ENCODE assay signal across 8 mouse cellular contexts in the genomic region with DNA sequence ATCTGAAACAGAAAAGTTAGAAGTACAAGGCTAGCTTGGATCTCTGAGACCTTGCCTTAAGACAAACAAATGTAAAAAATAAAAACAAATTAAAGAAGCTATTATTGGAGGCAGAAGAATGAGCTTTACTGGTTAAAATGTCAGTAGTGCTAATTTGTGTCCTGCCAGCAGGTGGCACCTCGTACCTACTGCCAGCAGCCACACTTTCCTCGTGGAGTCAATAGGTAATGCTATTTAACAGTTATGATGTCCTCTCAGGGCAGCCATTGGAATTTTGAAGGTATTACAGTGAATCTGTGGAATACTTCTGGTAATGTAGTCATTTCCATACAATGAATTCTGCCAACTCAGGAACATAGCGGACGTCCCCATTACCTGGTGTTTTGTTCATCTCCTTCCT.
DNase-seq lines count a peak whose midpoint lies in the region.

No protein-coding gene starts in this region.

- DNase-seq in heart, postnatal 10 days: peak; percentile 68 to 78
- DNase-seq in heart, postnatal 25 days (ENCODE audit: low spot score): no peak
- peak; percentile 78 for DNase-seq in NIH3T3 (ENCODE audit: low read depth)
- peak; percentile 53 to 70 for DNase-seq in cerebellum, postnatal 25 days
- peak; percentile 47 to 55 for DNase-seq in heart, postnatal 36 days
- DNase-seq in layer of hippocampus, postnatal 25 days (ENCODE audit: extremely low spot score in 1 of 2, low spot score in 1 of 2): peak; percentile 40 to 67
- DNase-seq in mesoderm, embryonic 11.5 days (ENCODE audit: low read depth, low spot score): peak; percentile 57
- DNase-seq in spleen, postnatal 4 days (ENCODE audit: low spot score in 2 of 2): peak; percentile 34 to 69

- intact Hi-C loops in heart, postnatal 10 days (cut with DNase I): loop anchor here (1.0 to 5.0 kb wide), 4 partner anchors 129 to 326 kb away; no protein-coding TSS in a partner anchor
- intact Hi-C loops in heart, postnatal 25 days (cut with DNase I): loop anchor here (1.0 to 5.0 kb wide), 3 partner anchors 50 to 279 kb away; no protein-coding TSS in a partner anchor
- intact Hi-C loops in heart, postnatal 36 days (cut with DNase I): loop anchor here (1.0 to 5.0 kb wide), 3 partner anchors 129 to 326 kb away; no protein-coding TSS in a partner anchor
